Mouse (Mus musculus): ENCODE results near the gene Alkbh8. TPM values are rescaled to one million over a fixed set of nuclear protein-coding genes. Genes with fewer than 3 reads are reported as not detected.
"Not testable (repeated sequence)": the region's sequence is repeated elsewhere in the genome, so short reads cannot be mapped to it uniquely, and the experiment has no call there.

The Alkbh8 gene
- 31.6 and 35.9 TPM in 2 replicates for polyA plus RNA-seq (2014; fragmentation: Nextera tagmentation; extraction: Ambion mirVana)

GRCm38 (mm10) chr9:3334962-3335767 lies at the start of gene Alkbh8:
Alkbh8 (plus strand) TSS chr9:3335140.
- DNase-seq (ENCODE audit: low spot score) (peak; percentile 85), ATAC-seq (ENCODE audit: insufficient number of reproducible peaks, low FRiP score, low TSS enrichment, low read depth) (peak; percentile 97)
- Histone ChIP-seq H3K36me3 (ENCODE audit: control insufficient read depth, insufficient read depth, low read length) (0 out of 2 replicates have a peak, but pooled peaks cover 3% of the 10 kb centered on the region), H3K27me3 (ENCODE audit: control insufficient read depth, insufficient read depth, low read length) (no peaks in the 10 kb centered on the region), H3K4me1 (ENCODE audit: control insufficient read depth, insufficient read depth, low read length) (no peaks in the 10 kb centered on the region), H3K27ac (replicated peaks; ENCODE audit: low read depth, low read length) (0 out of 2 replicates have a peak within 1 kb of the TSS, but pooled peaks have one; percentile 36), H3K9me3 (ENCODE audit: control insufficient read depth, low read length) (no peaks in the 10 kb centered on the region), H3K9ac (ENCODE audit: low read length) (peak within 1 kb of the TSS; percentile 81), H3K4me3 (ENCODE audit: low read depth, low read length) (peak within 1 kb of the TSS; percentile 66), H3K4me2 (ENCODE audit: low read depth, severe bottlenecking) (peak within 1 kb of the TSS; percentile 55)
- 10% methylated on average over 20 of the region's 20 CpGs for WGBS

- no peak overlapping the region for H3K4me3 ChIP-seq (ENCODE audit: low read depth, low read length)
- H3K27ac ChIP-seq (replicated peaks; ENCODE audit: low read depth, low read length) = no peak overlapping the region
- DNase-seq (ENCODE audit: low spot score) (no peak), ATAC-seq (ENCODE audit: insufficient number of reproducible peaks, low FRiP score, low TSS enrichment, low read depth) (peak; percentile 60; the same call in 1 of the 2 replicates)
- H3K9me3 ChIP-seq (ENCODE audit: control insufficient read depth, low read length) = no peaks in the 10 kb centered on the region; the same call in 1 of the 2 replicates
- no peaks in the 10 kb centered on the region for H3K36me3 ChIP-seq (ENCODE audit: control insufficient read depth, insufficient read depth, low read length)
- H3K27me3 ChIP-seq (ENCODE audit: control insufficient read depth, insufficient read depth, low read length) = no peaks in the 10 kb centered on the region
- no peak overlapping the region for H3K4me2 ChIP-seq (ENCODE audit: low read depth, severe bottlenecking)
- no peak overlapping the region for H3K9ac ChIP-seq (ENCODE audit: low read length)
- H3K4me1 ChIP-seq (ENCODE audit: control insufficient read depth, insufficient read depth, low read length) = no peaks in the 10 kb centered on the region
Observed at GRCm38 (mm10) chr9:3309292-3309836, 25.6 kb upstream of the Alkbh8 start.

- Histone ChIP-seq H3K27ac (replicated peaks; ENCODE audit: low read depth, low read length) (no peak overlapping the region), H3K27me3 (ENCODE audit: control insufficient read depth, insufficient read depth, low read length) (no peaks in the 10 kb centered on the region), H3K9me3 (ENCODE audit: control insufficient read depth, low read length) (no peaks in the 10 kb centered on the region; the same call in 1 of the 2 replicates), H3K4me3 (ENCODE audit: low read depth, low read length) (no peak overlapping the region), H3K9ac (ENCODE audit: low read length) (no peak overlapping the region), H3K4me1 (ENCODE audit: control insufficient read depth, insufficient read depth, low read length) (no peaks in the 10 kb centered on the region), H3K4me2 (ENCODE audit: low read depth, severe bottlenecking) (no peak overlapping the region), H3K36me3 (ENCODE audit: control insufficient read depth, insufficient read depth, low read length) (no peaks in the 10 kb centered on the region)
- 88% methylated on average over 2 of the region's 2 CpGs for WGBS
- ATAC-seq (ENCODE audit: insufficient number of reproducible peaks, low FRiP score, low TSS enrichment, low read depth) (no peak), DNase-seq (ENCODE audit: low spot score) (no peak)
Observed at GRCm38 (mm10) chr9:3310016-3310415, 24.9 kb upstream of the Alkbh8 start.

- H3K9ac ChIP-seq (ENCODE audit: low read length); DNase-seq (ENCODE audit: low spot score); H3K36me3 ChIP-seq (ENCODE audit: control insufficient read depth, insufficient read depth, low read length); H3K27me3 ChIP-seq (ENCODE audit: control insufficient read depth, insufficient read depth, low read length); ATAC-seq (ENCODE audit: insufficient number of reproducible peaks, low FRiP score, low TSS enrichment, low read depth); H3K27ac ChIP-seq (replicated peaks; ENCODE audit: low read depth, low read length); H3K9me3 ChIP-seq (ENCODE audit: control insufficient read depth, low read length); H3K4me1 ChIP-seq (ENCODE audit: control insufficient read depth, insufficient read depth, low read length); H3K4me3 ChIP-seq (ENCODE audit: low read depth, low read length); H3K4me2 ChIP-seq (ENCODE audit: low read depth, severe bottlenecking): not testable (repeated sequence)
- 53% methylated on average over 9 of the region's 9 CpGs for WGBS
Observed at GRCm38 (mm10) chr9:3327342-3328053, 7.4 kb upstream of the Alkbh8 start.

- Histone ChIP-seq H3K36me3 (ENCODE audit: control insufficient read depth, insufficient read depth, low read length) (no peaks in the 10 kb centered on the region), H3K27ac (replicated peaks; ENCODE audit: low read depth, low read length) (no peak overlapping the region), H3K4me2 (ENCODE audit: low read depth, severe bottlenecking) (no peak overlapping the region), H3K9me3 (ENCODE audit: control insufficient read depth, low read length) (no peaks in the 10 kb centered on the region), H3K9ac (ENCODE audit: low read length) (no peak overlapping the region), H3K27me3 (ENCODE audit: control insufficient read depth, insufficient read depth, low read length) (no peaks in the 10 kb centered on the region), H3K4me1 (ENCODE audit: control insufficient read depth, insufficient read depth, low read length) (no peaks in the 10 kb centered on the region), H3K4me3 (ENCODE audit: low read depth, low read length) (no peak overlapping the region)
- DNase-seq (ENCODE audit: low spot score) (no peak), ATAC-seq (ENCODE audit: insufficient number of reproducible peaks, low FRiP score, low TSS enrichment, low read depth) (no peak)
- 73% methylated on average over 3 of the region's 3 CpGs for WGBS
Observed at GRCm38 (mm10) chr9:3328054-3328595, 6.8 kb upstream of the Alkbh8 start.

GRCm38 (mm10) chr9:3330319-3330718 lies 4.6 kb upstream of the Alkbh8 start:
- ATAC-seq (ENCODE audit: insufficient number of reproducible peaks, low FRiP score, low TSS enrichment, low read depth) (no peak), DNase-seq (ENCODE audit: low spot score) (no peak)
- Histone ChIP-seq H3K9ac (ENCODE audit: low read length) (no peak overlapping the region), H3K27ac (replicated peaks; ENCODE audit: low read depth, low read length) (no peak overlapping the region), H3K4me1 (ENCODE audit: control insufficient read depth, insufficient read depth, low read length) (no peaks in the 10 kb centered on the region), H3K9me3 (ENCODE audit: control insufficient read depth, low read length) (no peaks in the 10 kb centered on the region), H3K4me3 (ENCODE audit: low read depth, low read length) (no peak overlapping the region), H3K36me3 (ENCODE audit: control insufficient read depth, insufficient read depth, low read length) (no peaks in the 10 kb centered on the region), H3K27me3 (ENCODE audit: control insufficient read depth, insufficient read depth, low read length) (no peaks in the 10 kb centered on the region), H3K4me2 (ENCODE audit: low read depth, severe bottlenecking) (no peak overlapping the region)

- H3K4me1 ChIP-seq (ENCODE audit: control insufficient read depth, insufficient read depth, low read length) = no peaks in the 10 kb centered on the region
- H3K27me3 ChIP-seq (ENCODE audit: control insufficient read depth, insufficient read depth, low read length) = no peaks in the 10 kb centered on the region
- 83% methylated on average over 3 of the region's 3 CpGs for WGBS
- no peak overlapping the region for H3K9ac ChIP-seq (ENCODE audit: low read length)
- H3K36me3 ChIP-seq (ENCODE audit: control insufficient read depth, insufficient read depth, low read length) = no peaks in the 10 kb centered on the region
- DNase-seq (ENCODE audit: low spot score) = no peak
- H3K27ac ChIP-seq (replicated peaks; ENCODE audit: low read depth, low read length) = no peak overlapping the region
- no peak overlapping the region for H3K4me3 ChIP-seq (ENCODE audit: low read depth, low read length)
- ATAC-seq (ENCODE audit: insufficient number of reproducible peaks, low FRiP score, low TSS enrichment, low read depth) = no peak
- no peak overlapping the region for H3K4me2 ChIP-seq (ENCODE audit: low read depth, severe bottlenecking)
- no peaks in the 10 kb centered on the region for H3K9me3 ChIP-seq (ENCODE audit: control insufficient read depth, low read length)
Observed at GRCm38 (mm10) chr9:3330737-3331384, 4.1 kb upstream of the Alkbh8 start.

GRCm38 (mm10) chr9:3336661-3337060 lies 1.7 kb downstream of the Alkbh8 start:
- no peak for ATAC-seq (ENCODE audit: insufficient number of reproducible peaks, low FRiP score, low TSS enrichment, low read depth)
- no peak overlapping the region for H3K27ac ChIP-seq (replicated peaks; ENCODE audit: low read depth, low read length)
- no peak for DNase-seq (ENCODE audit: low spot score)
- H3K36me3 ChIP-seq (ENCODE audit: control insufficient read depth, insufficient read depth, low read length) = 0 out of 2 replicates have a peak, but pooled peaks cover 3% of the 10 kb centered on the region
- H3K4me2 ChIP-seq (ENCODE audit: low read depth, severe bottlenecking) = no peak overlapping the region
- no peaks in the 10 kb centered on the region for H3K27me3 ChIP-seq (ENCODE audit: control insufficient read depth, insufficient read depth, low read length)
- no peaks in the 10 kb centered on the region for H3K9me3 ChIP-seq (ENCODE audit: control insufficient read depth, low read length)
- 91% methylated on average over 3 of the region's 3 CpGs for WGBS
- H3K4me3 ChIP-seq (ENCODE audit: low read depth, low read length) = no peak overlapping the region
- H3K9ac ChIP-seq (ENCODE audit: low read length) = no peak overlapping the region
- H3K4me1 ChIP-seq (ENCODE audit: control insufficient read depth, insufficient read depth, low read length) = no peaks in the 10 kb centered on the region
